Mouse (Mus musculus) intestine, embryonic 14.5 days (tissue): ENCODE results near the gene Tbl3. TPM values are rescaled to one million over a fixed set of nuclear protein-coding genes. Genes with fewer than 3 reads are reported as not detected.

Source experiments
- ATAC-seq: fragments of 200-750 bp; cut with Nextera tagmentation; replicated peaks from 2 replicates; pipeline ENCODE4 v1.8.0; 2017; ENCODE audit warnings: low read depth, moderate number of reproducible peaks, moderate TSS enrichment, moderate library complexity; ENCODE audit not compliant: low FRiP score, low TSS enrichment
- DNase-seq: peaks from one replicate; pipeline ENCODE4 v3.0.0-alpha.2; 2018; ENCODE audit warnings: low spot score
- H3K27ac ChIP-seq: fragments of 300-500 bp; sonication (generic); 2 replicates; pipeline ENCODE4 v1.5.1; 2014; ENCODE audit warnings: low read depth, mild to moderate bottlenecking, control low read depth
- H3K27me3 ChIP-seq: fragments of 300-500 bp; sonication (generic); replicated peaks from 2 replicates; pipeline ENCODE4 v1.6.1; 2014; ENCODE audit warnings: low read length, control low read depth; ENCODE audit not compliant: control insufficient read depth, insufficient read depth
- H3K36me3 ChIP-seq: fragments of 300-500 bp; sonication (generic); 2 replicates; pipeline ENCODE4 v1.6.1; 2014; ENCODE audit warnings: low read length, control low read depth; ENCODE audit not compliant: control insufficient read depth, insufficient read depth
- H3K4me1 ChIP-seq: fragments of 300-500 bp; sonication (generic); replicated peaks from 2 replicates; pipeline ENCODE4 v1.6.1; 2014; ENCODE audit warnings: low read length, control low read depth, mixed read lengths; ENCODE audit not compliant: control insufficient read depth, insufficient read depth
- H3K4me2 ChIP-seq: fragments of 300-500 bp; sonication (generic); 2 replicates; pipeline ENCODE4 v1.6.1; 2014; ENCODE audit warnings: low read length
- H3K4me3 ChIP-seq: fragments of 300-500 bp; sonication (generic); 2 replicates; pipeline ENCODE4 v1.5.1; 2014; ENCODE audit warnings: low read depth, low read length, control low read depth, mixed read lengths
- H3K9ac ChIP-seq: fragments of 300-500 bp; sonication (generic); 2 replicates; pipeline ENCODE4 v1.6.1; 2014; ENCODE audit warnings: mild to moderate bottlenecking, low read length
- H3K9me3 ChIP-seq: fragments of 300-500 bp; sonication (generic); 2 replicates; pipeline ENCODE4 v1.6.1; 2016; ENCODE audit warnings: low read length, control low read depth; ENCODE audit not compliant: control insufficient read depth
- WGBS: fragments of 180-500 bp; shearing (Covaris S2); extraction: QIAGEN DNeasy Blood & Tissue Kit; methylation state at CpG from one replicate; pipeline ENCODE4 v1.1.7; 2014; 5-methylcytosine and 5-hydroxymethylcytosine counted together
- polyA plus RNA-seq: library from polyadenylated mRNA; unstranded; fragments of >200 nt; fragmentation: Nextera tagmentation; extraction: Ambion mirVana; gene quantifications from 2 replicates; pipeline ENCODE4 v1.2.1, GENCODE M21; 2014

The Tbl3 gene
- polyA plus RNA-seq, 1 experiment from 2014 or later, result 86.2 TPM

DNA sequence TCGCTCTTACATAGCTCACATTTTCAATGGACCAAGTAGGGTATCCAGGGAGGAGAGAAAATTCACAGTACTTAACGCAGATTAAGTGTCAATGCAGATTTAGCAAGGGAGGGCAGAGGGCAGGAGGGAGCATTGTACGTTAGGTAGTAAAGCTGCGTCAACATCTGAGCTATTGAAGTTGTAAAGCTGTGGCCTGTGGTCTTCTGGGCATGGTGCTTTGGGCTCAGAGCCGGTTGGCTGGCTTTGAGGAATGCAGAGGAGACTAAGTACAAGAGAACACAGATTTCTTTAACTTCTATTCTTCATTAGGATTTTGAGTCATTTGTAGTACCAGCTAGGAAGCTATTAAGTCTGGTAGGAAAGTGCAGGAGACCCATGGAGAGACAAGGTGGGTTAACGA is 8.1 kb upstream of the Tbl3 start:
- H3K4me1 ChIP-seq, result no peaks in the 10 kb centered on the region; the same call in 1 of the 2 replicates
- H3K36me3 ChIP-seq, result peaks cover 17% of the 10 kb centered on the region
- no peak overlapping the region for H3K27ac ChIP-seq
- no peak overlapping the region for H3K4me2 ChIP-seq
- no peaks in the 10 kb centered on the region for H3K27me3 ChIP-seq
- no peak for ATAC-seq
- H3K4me3 ChIP-seq, result no peak overlapping the region
- H3K9ac ChIP-seq, result no peak overlapping the region
- no peaks in the 10 kb centered on the region for H3K9me3 ChIP-seq
- no peak for DNase-seq
- WGBS, result 74% methylated on average over 6 of the region's 6 CpGs

- no peak overlapping the region for H3K4me3 ChIP-seq
- DNase-seq, result no peak
These were observed 1.2 kb upstream of the Tbl3 start for GRCm38 (mm10) chr17:24708646-24709045.

GRCm38 (mm10) chr17:24707801-24708425 is 453 bp upstream of the Tbl3 start:
- H3K27ac ChIP-seq, result peak overlapping the region; percentile 83
- no peaks in the 10 kb centered on the region for H3K9me3 ChIP-seq
- H3K27me3 ChIP-seq, result no peaks in the 10 kb centered on the region
- ATAC-seq (peak; percentile 56), DNase-seq (no peak)
- peak overlapping the region; percentile 81 for H3K9ac ChIP-seq
- peak overlapping the region; percentile 90 for H3K4me3 ChIP-seq
- H3K36me3 ChIP-seq, result peaks cover 23% of the 10 kb centered on the region
- 5% methylated on average over 24 of the region's 24 CpGs for WGBS
- peaks cover 6% of the 10 kb centered on the region for H3K4me1 ChIP-seq
- H3K4me2 ChIP-seq, result peak overlapping the region; percentile 88

More at GRCm38 (mm10) chr17:24708646-24709045, 1.2 kb upstream of the Tbl3 start:
- 33% methylated on average over 2 of the region's 2 CpGs for WGBS
- no peak overlapping the region for H3K9ac ChIP-seq
- no peak overlapping the region for H3K4me2 ChIP-seq
- H3K36me3 ChIP-seq, result peaks cover 17% of the 10 kb centered on the region
- ATAC-seq, result no peak
- peaks cover 6% of the 10 kb centered on the region for H3K4me1 ChIP-seq
- no peaks in the 10 kb centered on the region for H3K27me3 ChIP-seq
- no peak overlapping the region for H3K27ac ChIP-seq
- no peaks in the 10 kb centered on the region for H3K9me3 ChIP-seq

DNA sequence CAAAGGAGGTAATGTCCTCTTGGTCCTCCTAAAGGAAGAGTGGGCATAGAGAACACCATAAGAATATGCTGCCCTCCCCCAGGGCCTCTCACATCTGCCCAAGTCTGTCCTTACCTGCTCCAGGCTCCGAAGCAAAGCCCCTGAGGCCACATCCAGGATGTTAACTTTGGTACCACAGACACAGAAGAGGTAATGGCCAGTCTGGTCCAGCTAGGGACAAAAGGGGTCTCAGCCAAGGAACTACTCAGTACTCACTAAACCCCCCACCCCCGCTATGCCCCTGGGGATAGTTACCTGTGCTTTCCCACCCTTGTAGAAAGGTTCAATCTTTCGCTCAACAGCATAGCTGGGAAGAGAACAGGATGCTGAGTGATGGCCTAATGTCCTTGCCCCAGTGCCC is 1.6 kb downstream of the Tbl3 start:
- DNase-seq (no peak), ATAC-seq (no peak)
- H3K9ac ChIP-seq, result no peak overlapping the region
- H3K27ac ChIP-seq, result no peak overlapping the region
- peaks cover 42% of the 10 kb centered on the region for H3K36me3 ChIP-seq
- H3K4me3 ChIP-seq, result no peak overlapping the region; the same call in 1 of the 2 replicates
- H3K27me3 ChIP-seq, result no peaks in the 10 kb centered on the region
- H3K9me3 ChIP-seq, result no peaks in the 10 kb centered on the region
- no peak overlapping the region for H3K4me2 ChIP-seq
- H3K4me1 ChIP-seq, result peaks cover 6% of the 10 kb centered on the region
- 92% methylated on average over 3 of the region's 3 CpGs for WGBS

DNA sequence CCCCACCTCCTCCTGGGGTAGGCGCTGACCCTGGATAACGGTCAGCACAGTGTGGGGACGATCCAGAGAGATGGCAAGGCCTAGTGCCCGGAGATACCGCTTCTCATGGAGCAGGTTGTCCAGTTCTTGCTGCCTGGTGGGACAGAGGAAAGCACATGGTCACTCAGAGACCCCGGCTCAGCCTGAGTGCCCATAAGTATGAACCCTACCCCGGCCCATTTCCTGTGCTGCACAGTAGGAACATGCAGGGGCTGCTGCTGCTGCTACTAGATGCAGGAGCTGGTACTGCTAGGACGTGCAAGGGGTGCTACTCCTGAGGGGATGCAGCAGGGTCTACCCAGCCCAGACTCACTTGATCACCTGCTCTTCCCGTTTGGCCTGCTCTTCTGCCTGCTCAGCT is 6.2 kb downstream of the Tbl3 start:
- DNase-seq (no peak), ATAC-seq (no peak)
- H3K9me3 ChIP-seq, result no peaks in the 10 kb centered on the region
- H3K27ac ChIP-seq, result no peak overlapping the region
- WGBS, result 91% methylated on average over 9 of the region's 9 CpGs
- no peak overlapping the region for H3K4me2 ChIP-seq
- H3K4me3 ChIP-seq, result no peak overlapping the region
- H3K9ac ChIP-seq, result no peak overlapping the region
- H3K36me3 ChIP-seq, result peaks cover 56% of the 10 kb centered on the region
- no peaks in the 10 kb centered on the region for H3K27me3 ChIP-seq
- H3K4me1 ChIP-seq, result peaks cover 9% of the 10 kb centered on the region

GRCm38 (mm10) chr17:24699473-24699872 is 8.0 kb downstream of the Tbl3 start:
- Histone ChIP-seq H3K4me3 (no peak overlapping the region), H3K4me1 (peaks cover 14% of the 10 kb centered on the region), H3K9me3 (no peaks in the 10 kb centered on the region), H3K27ac (no peak overlapping the region), H3K9ac (no peak overlapping the region), H3K27me3 (no peaks in the 10 kb centered on the region), H3K36me3 (peaks cover 47% of the 10 kb centered on the region), H3K4me2 (no peak overlapping the region)
- no peak for DNase-seq
- 78% methylated on average over 2 of the region's 2 CpGs for WGBS
- ATAC-seq, result no peak

- Histone ChIP-seq H3K9ac (no peak overlapping the region), H3K4me3 (no peak overlapping the region)
These were observed 8.7 kb downstream of the Tbl3 start for GRCm38 (mm10) chr17:24698715-24699114.

GRCm38 (mm10) chr17:24697985-24698384 is 9.5 kb downstream of the Tbl3 start:
- H3K9ac ChIP-seq, result no peak overlapping the region
- H3K4me3 ChIP-seq, result no peak overlapping the region
- DNase-seq, result no peak
- peak overlapping the region; percentile 14; the same call in 1 of the 2 replicates for H3K4me2 ChIP-seq
- peaks cover 41% of the 10 kb centered on the region for H3K36me3 ChIP-seq
- H3K27me3 ChIP-seq, result no peaks in the 10 kb centered on the region
- 20% methylated on average over 5 of the region's 5 CpGs for WGBS
- H3K9me3 ChIP-seq, result no peaks in the 10 kb centered on the region
- no peak overlapping the region for H3K27ac ChIP-seq
- peaks cover 14% of the 10 kb centered on the region for H3K4me1 ChIP-seq
- ATAC-seq, result no peak

More at GRCm38 (mm10) chr17:24698715-24699114, 8.7 kb downstream of the Tbl3 start:
- Histone ChIP-seq H3K4me1 (peaks cover 14% of the 10 kb centered on the region), H3K27me3 (no peaks in the 10 kb centered on the region), H3K36me3 (peaks cover 42% of the 10 kb centered on the region), H3K27ac (no peak overlapping the region), H3K4me2 (no peak overlapping the region), H3K9me3 (no peaks in the 10 kb centered on the region)
- ATAC-seq, result no peak
- 68% methylated on average over 9 of the region's 9 CpGs for WGBS
- DNase-seq, result no peak
